Mouse (Mus musculus) spleen, adult 2 months (tissue): ENCODE measurements around the gene Kdm4d.

ENCODE experiments used
- CTCF ChIP-seq: fragments of 200-500 bp; IDR thresholded peaks from 2 replicates; pipeline ENCODE4 v1.5.1; 2011; ENCODE audit warnings: mild to moderate bottlenecking, inconsistent platforms; ENCODE audit not compliant: insufficient read depth, insufficient read length, insufficient replicate concordance; ENCODE audit errors: extremely low read depth
- POLR2A ChIP-seq: fragments of 200-500 bp; IDR thresholded peaks from 2 replicates; pipeline ENCODE4 v1.6.1; 2011; ENCODE audit warnings: low read depth, low read length, inconsistent platforms

GRCm38 (mm10) chr9:14521695-14522094 is 21.4 kb upstream of the Kdm4d start:
- TF ChIP-seq CTCF (no peak), POLR2A (no peak)
